ENCODE assay signal across 14 mouse cellular contexts in the genomic region with DNA sequence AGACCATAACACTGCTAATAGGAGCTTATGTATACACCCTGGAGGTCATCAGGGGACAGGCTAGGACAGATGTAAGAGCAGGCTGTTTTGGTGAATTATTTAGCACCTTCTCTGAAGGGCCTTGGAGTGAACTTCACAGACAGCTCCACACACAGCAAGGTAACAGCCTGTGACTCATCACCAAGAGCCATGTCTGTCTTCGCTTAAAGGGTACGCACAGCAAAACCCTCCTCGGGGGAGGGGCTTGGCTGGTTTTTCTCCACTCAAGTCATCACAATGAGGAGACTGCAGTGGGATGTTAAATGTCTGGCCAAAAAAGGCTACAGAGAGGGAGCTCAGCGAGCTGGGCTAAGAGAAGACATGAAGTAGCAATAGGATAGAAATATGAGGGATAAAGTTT.
A peak's percentile ranks its signal among the peaks of the same experiment; 100 is the strongest.
DNase-seq lines count a peak whose midpoint lies in the region; ATAC-seq and TF ChIP-seq lines count a peak whose summit lies in the region.
"Had no signal": no experiment of that assay in that cellular context is flagged by ENCODE, and none has a peak within 500 bp of the region (broad histone marks: within the 10 kb centered on the region; RNA-seq: fewer than 3 reads in every experiment).

No protein-coding gene starts in this region.

- 39% methylated on average over 4 of the region's 4 CpGs for WGBS in heart, embryonic 16.5 days

- peak overlapping the region; percentile 34; the same call in 1 of the 2 replicates for H3K27ac ChIP-seq in heart, embryonic 16.5 days (ENCODE audit: low read length)
- H3K27ac ChIP-seq in embryonic fibroblast, embryonic 13.5 days (ENCODE audit: insufficient read depth, low read length) = peak overlapping the region; percentile 48
- H3K27ac ChIP-seq: forebrain, embryonic 13.5 days; macrophage had no signal

- H3K9me3 ChIP-seq in heart, embryonic 16.5 days (replicated peaks; ENCODE audit: control insufficient read depth, low read length) = no peaks in the 10 kb centered on the region
- H3K9me3 ChIP-seq: forebrain, embryonic 13.5 days had no signal

- H3K4me2 ChIP-seq in heart, embryonic 16.5 days (ENCODE audit: low read depth, low read length) = no peak overlapping the region
- H3K4me2 ChIP-seq: forebrain, embryonic 13.5 days; liver, embryonic 11.5 days had no signal

- no peak overlapping the region for H3K4me3 ChIP-seq in heart, embryonic 16.5 days (ENCODE audit: low read length)
- no peak overlapping the region for H3K4me3 ChIP-seq in embryonic fibroblast, embryonic 13.5 days (ENCODE audit: insufficient read depth, low read length)
- H3K4me3 ChIP-seq: forebrain, embryonic 13.5 days had no signal

- H3K9ac ChIP-seq in heart, embryonic 16.5 days (ENCODE audit: low read length) = no peak overlapping the region
- H3K9ac ChIP-seq: forebrain, embryonic 13.5 days had no signal

- H3K36me3 ChIP-seq in heart, embryonic 16.5 days (ENCODE audit: control insufficient read depth, insufficient read depth) = no peaks in the 10 kb centered on the region

- peaks cover 21% of the 10 kb centered on the region for H3K4me1 ChIP-seq in heart, embryonic 16.5 days (ENCODE audit: control insufficient read depth, insufficient read depth, low read length)
- H3K4me1 ChIP-seq in embryonic fibroblast, embryonic 13.5 days (ENCODE audit: control insufficient read depth, insufficient read depth, low read length) = peaks cover 9% of the 10 kb centered on the region

- DNase-seq in adrenal gland, adult 2 months = peak; percentile 38
- no peak for DNase-seq in adrenal gland, adult 18-20 months (ENCODE audit: low spot score in 2 of 2)
- DNase-seq in heart, adult 9 months (ENCODE audit: low spot score in 2 of 2) = no peak
- DNase-seq in ES-CJ7 (ENCODE audit: low read depth, low spot score) = peak; percentile 41
- no peak for DNase-seq in natural killer cell, adult 2 months (ENCODE audit: low spot score in 2 of 2)
- no peak for DNase-seq in thymus, postnatal 14 days
- DNase-seq: gastrocnemius, postnatal 36 days; thymus, adult 18-20 months had no signal

- no peak for TF ChIP-seq POLR2A in embryonic fibroblast, embryonic 13.5 days (IDR thresholded peaks at IDR 0.05; ENCODE audit: low read depth, low read length)

- TF ChIP-seq CTCF in embryonic fibroblast, embryonic 13.5 days (IDR thresholded peaks at IDR 0.05; ENCODE audit: borderline replicate concordance, insufficient read depth, low read length) = no peak

- ATAC-seq in heart, embryonic 16.5 days (replicated peaks; ENCODE audit: extremely low read depth, insufficient read depth, low FRiP score) = no peak
- ATAC-seq: forebrain, embryonic 13.5 days; midbrain, embryonic 16.5 days had no signal

- no peaks in the 10 kb centered on the region for H3K27me3 ChIP-seq in heart, embryonic 16.5 days (ENCODE audit: control insufficient read depth, insufficient read depth, low read length)
- H3K27me3 ChIP-seq: forebrain, embryonic 13.5 days had no signal

Comparison
In these comparisons a context has a peak if more than half of its experiments do, and no peak if none do; other contexts are left out.
1. DNase-seq: peak in adrenal gland, adult 2 months (single experiment) and ES-CJ7 (single experiment); none in adrenal gland, adult 18-20 months (0 of 2), heart, adult 9 months (0 of 2), natural killer cell, adult 2 months (0 of 2) and thymus, postnatal 14 days (single experiment).